Mouse (Mus musculus) granulocyte monocyte progenitor cell, adult 5-6 weeks (primary cell): ENCODE measurements around the gene Smyd2. TPM values are rescaled to one million over a fixed set of nuclear protein-coding genes. Genes with fewer than 3 reads are reported as not detected.

Experiments used
- ATAC-seq: replicated peaks from 2 replicates; pipeline ENCODE4 v1.8.0; 2016; ENCODE audit warnings: mild to moderate bottlenecking, moderate TSS enrichment, inconsistent platforms; ENCODE audit not compliant: poor library complexity, severe bottlenecking
- total RNA-seq, 2 experiments: library from RNA; stranded (forward) in 1 of 2; stranded (reverse) in 1 of 2; fragments of 200-712, 200-1000 nt in 1 of 2; fragments of >200 nt in 1 of 2; fragmentation: Nextera tagmentation in 1 of 2; gene quantifications; 2 replicates each; pipeline ENCODE4 v1.2.3; 2014 to 2017

The Smyd2 gene
- total RNA-seq, 2 experiments from 2014 or later: 72.5 to 97.8 TPM

DNA sequence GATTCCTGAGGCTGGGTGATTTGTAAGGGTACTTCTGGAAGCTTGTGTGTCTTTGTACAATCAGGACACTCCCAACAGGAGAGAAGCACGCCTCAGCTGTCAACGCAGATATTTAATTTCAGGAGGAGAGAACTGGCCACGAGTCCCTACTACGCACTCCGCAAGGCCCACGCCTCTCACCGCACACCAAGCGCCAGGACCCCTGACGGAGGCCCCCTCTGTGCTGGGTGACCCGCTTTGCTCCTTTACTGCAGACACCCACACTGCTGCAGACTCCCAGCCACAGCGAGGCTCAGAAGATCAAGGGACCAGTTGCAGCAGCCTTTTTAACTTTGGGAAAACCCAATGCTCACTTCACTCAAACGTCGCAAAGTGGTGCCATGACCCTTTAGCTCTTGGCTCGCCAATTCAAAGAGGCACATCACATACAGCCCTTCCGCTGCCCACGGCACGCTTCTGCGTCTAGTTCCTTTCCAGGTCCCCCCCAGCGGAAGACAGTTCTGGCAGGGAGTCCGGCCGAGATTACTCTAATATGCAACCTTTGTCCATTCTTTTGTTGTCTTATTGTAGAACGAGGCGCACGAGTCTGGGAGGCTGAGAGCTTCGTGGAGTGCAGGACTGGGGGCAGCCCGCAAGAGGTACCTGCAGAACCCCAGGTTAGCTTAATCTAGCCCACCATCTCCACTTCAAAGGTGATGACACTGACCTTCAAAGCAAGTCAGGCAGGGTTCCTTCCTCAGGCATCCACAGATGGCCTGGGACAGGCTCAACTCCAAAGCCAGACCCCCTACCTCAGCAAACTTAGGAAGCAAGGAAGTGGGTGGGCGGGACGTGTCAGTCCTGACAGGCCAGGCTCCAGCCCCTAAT lies 1.2 kb downstream of the Smyd2 start:
- peak; percentile 27 for ATAC-seq

DNA sequence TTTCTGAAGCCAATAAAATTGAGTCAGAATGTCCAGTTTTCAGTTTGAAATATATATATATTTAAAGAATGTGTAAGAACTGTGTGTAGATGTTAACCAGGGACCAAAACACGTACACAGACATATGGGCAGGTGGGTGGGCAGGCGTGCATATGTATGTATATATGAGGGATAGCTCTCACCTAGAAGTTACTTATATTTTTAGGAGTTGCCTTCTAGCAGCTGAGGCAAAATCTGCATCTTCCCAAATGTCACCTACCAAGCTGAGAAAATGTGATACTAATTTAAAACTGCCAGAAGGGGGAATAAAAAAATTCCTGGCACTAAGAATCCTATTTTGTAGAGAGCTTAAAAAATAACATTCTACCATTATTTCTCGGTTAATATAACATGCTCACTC lies 2.4 kb downstream of the Smyd2 start:
- no peak for ATAC-seq

DNA sequence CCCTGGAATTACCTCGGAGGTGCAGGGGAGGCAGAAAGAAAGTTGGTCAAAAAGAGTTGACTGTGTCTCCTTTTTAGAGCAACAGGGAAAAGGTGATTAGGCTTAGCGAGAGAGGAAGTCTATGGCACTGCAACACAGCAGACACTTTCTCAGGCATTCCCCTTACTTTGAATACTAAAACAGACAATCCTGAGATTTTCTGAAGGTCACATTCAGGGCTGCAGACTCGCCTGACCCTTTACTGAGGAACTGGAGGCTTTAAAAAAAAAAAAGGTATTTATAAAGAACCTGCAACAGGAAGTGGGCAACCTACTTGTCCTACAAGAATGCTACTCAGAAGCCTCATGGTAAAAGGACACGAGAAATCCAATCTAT lies 5.0 kb downstream of the Smyd2 start:
- ATAC-seq: no peak

DNA sequence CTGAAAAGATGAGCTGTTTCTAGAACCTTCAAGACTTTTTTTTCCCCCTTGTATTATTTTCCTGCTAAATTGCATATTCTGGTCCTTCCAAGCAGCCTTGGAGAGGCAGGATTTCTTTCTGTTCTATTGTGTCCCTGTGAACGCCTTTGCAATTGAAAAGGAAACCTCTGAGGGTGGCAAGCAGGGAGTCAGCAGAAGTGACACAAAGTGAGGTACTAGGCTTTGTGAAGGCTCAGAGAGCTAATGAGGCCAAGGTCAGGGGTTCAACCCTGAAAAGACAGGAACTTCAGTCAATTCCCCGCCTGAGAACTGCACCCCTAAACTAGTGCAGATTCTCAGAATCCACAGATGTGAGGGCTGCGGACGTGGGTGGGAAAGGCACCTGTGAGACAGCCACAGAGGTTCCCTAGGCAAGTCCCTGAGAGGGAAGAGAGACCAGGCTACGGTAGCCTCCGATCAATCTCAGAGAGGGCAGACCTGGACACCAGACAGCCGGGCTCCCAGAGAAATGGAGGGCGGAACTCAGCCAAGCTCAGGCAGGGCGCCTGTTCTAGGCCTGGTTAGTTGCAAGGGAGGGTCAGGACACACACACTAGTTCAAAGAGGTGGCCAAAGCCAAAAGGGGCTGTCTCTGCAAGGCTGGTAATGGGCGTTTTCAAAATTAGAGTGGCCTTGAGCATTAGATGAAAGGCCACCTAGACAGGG lies 5.6 kb downstream of the Smyd2 start:
- ATAC-seq: no peak

GRCm38 (mm10) chr1:189913093-189913760 lies 8.9 kb downstream of the Smyd2 start:
- ATAC-seq: no peak

DNA sequence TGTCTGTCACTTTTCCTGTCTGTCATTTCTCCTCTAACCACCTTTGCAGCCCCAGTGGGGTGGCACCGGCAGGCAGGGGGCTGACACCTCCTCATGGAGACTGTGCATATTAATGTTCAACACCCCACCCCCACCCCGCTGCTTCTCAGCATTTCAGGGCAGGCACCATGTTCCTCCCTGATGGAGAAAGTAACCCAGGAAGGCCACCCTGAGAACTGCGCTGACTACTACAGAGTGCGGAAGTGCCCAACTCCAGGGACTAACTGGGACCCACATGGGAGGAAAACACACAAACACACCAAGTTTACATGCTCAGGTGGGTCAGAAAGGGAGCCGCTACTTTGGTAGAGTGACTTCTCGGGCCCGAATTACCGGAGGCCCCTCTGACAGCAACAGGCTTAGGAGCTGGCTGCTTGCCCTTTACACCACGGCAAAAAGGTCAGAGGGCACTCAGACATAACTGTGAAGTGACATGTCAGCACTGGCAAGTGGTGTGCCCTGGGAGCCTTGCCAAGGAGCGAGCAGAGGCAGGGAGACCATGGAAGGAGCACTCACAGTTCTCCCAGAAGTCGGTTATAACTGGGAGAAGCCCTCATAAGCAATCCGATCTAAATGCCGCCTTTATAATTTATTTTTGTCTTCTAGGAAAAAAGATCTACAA lies 11.3 kb downstream of the Smyd2 start:
- no peak for ATAC-seq

GRCm38 (mm10) chr1:189903169-189903568 lies 19.0 kb downstream of the Smyd2 start:
- no peak for ATAC-seq

DNA sequence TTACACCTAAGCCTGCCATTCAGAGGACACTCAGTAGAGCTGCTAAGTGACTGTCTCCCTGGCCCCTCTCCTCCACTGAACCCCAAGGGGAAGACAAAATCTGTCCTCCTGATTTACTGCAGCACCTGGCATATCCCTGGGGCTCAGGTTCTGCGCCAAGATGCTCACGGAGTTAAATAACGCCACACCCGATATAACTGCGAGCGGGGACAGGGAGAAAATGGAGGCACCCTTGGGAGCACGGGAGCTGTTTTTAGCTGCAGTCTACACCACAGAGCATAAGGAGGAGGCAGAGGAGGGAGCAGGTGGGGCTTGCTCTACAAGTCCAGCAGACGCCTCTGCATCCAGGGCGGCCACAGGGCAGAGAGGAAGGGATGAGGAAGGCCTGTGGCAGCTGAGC lies 19.8 kb downstream of the Smyd2 start:
- ATAC-seq: no peak

DNA sequence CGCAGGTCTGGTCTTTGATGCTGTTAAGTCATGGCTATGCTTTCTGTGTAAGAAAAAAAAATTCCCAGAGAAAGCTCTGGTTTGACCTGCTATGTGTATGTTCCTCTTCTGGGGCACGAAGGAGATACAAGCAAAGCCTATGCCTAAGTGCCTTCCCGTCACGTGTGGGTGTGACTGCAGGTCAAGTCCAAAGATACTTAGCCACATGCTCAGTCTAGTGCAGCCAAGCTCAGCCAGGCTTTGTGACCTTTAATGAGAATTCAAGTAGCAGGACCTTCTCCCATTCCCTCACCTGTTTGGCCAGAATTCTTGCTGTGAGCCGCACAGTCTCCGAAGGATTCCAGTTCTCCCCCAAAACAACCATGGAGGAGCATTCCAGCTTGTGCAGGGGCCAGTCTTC lies 22.6 kb downstream of the Smyd2 start:
- ATAC-seq: no peak

DNA sequence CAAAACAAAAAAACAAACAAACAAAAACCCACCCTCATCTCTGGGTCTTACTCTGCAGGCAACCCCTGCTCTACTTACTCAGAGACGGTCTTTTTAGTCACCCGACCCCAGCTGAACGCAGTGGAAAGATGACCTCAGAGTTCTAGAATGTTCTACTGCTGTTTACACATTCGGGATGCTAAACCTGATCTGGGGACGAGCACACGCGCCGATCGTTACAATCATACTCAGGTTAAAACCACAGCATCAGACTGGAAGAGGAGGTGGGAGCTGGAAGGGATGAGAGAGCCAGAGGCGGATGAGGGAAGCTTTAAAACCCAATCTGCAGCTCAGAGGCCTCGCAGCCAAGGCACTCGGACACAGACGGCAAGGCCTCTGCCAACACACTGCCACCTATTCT lies 23.5 kb downstream of the Smyd2 start:
- no peak for ATAC-seq

DNA sequence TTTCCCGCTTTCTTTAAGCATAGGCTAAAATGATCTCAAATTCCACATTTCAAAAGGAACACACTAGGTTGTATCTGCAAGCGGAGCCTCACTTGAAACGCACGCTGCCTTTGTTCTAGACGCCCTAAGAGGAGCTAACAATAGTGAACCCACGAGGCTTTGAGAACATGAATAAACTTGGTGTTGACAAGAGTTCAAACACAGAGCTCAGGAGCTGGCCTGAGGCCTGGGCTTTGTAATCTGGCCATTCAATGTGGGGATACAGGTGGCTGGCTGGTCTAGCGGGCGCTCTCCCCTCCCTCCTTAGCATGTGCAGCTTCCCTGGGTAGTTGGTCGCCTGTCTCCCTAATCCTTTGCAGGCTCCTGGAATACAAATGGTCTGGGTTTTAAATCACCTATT lies 24.3 kb downstream of the Smyd2 start:
- no peak for ATAC-seq

- ATAC-seq: no peak
Measured at GRCm38 (mm10) chr1:189894191-189894590, 28.0 kb downstream of the Smyd2 start.

- ATAC-seq: no peak
Measured at GRCm38 (mm10) chr1:189888749-189889148, 33.4 kb downstream of the Smyd2 start.

DNA sequence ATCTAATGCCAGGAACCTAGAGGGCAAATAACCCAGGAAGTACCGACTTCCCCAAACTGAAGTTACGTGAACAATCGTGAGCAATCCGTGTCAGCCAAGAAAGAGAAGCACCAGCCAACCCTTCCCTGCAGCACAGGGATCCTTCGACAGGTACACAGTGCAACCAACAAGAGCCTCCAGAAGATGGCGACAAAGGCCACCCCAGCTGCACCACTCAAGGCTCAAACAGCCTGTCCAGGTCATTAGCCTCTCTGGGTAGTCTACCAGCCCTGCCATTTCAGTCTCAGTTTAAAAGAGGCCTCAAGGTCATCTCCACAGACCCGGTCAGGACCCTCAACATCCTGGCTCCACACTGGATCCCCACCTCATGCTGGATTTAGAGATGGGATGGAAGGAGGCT lies 34.6 kb downstream of the Smyd2 start:
- ATAC-seq: peak; percentile 81

DNA sequence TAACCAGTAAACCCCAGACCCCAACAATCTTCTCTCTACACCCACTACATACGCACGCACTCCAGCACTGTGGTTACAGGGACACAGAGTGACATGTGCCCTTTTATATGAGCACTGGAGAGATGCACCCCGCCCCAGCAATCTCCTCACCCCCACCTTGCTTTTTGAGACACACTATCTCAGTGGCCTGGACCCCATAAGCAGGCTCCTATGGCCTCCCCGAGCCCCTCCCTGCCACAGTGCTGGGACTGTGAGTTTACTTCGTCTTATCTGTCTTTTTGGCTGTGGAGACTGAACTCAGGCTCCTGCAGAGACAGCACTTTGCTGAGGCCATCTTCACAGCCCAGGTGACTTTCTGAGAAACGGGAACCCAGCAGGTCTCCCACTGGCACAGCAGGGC lies 36.2 kb downstream of the Smyd2 start:
- no peak for ATAC-seq

GRCm38 (mm10) chr1:189884951-189885350 lies 37.2 kb downstream of the Smyd2 start:
- no peak for ATAC-seq

- peak; percentile 59 for ATAC-seq
Measured at GRCm38 (mm10) chr1:189883531-189884170, 38.5 kb downstream of the Smyd2 start.

DNA sequence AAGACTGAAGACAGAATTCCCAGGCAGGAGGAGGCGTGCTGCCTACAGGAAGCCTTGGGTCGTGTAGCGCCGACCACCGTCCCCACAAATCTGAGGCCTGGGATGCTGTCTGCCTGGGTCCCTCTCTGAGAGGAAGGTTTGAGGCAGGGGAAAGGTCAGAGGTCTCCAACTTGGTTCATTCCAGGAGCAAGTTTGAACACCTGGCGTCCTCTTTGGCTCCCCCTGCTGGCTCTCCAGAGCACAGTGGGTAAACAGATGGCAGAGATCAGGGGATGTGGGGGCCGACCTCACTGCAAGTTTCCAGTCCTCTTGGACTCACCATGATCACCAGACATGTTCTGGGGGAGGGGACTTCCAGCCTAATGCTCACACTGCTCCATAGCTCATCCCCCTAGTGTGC lies 39.3 kb downstream of the Smyd2 start:
- peak; percentile 41 for ATAC-seq

DNA sequence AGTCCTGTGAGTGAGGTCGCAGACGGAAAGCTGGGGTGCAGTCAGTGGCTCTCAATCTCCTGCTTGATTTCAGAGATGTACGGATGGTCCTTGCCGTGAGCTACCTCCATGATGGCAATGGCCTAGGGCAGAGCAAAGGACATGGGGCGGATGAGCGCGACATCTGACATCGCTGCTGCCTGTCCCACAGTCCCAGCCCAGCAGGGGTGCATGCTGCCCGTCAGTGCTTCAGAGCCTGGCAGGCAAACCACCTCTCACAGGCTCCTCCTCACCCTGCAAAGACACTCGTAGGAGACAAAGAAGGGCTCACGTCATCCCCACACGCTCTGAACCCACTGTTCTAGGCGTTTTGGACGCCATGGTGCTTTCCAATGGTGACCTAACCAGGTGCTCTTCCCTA lies 41.4 kb downstream of the Smyd2 start:
- ATAC-seq: no peak

DNA sequence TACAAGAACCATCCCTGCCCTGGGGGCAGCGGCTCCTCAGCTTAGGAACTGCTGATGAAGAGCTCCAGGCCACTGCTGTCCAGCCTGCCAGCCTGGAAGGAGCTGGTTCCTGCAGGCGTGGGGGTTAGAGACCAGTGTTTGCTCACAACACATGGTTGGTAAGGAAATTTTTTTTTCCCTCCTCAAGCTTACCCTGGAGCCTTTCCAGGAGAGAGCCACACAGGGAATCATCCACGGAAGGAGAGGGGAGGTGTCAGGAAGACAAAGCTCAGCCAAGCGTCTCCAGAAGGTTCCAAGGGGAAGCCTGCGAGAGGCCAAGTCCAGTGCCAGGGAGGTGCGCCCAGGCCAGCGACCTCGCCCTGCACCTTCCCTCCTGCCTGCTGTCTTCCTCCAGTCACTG lies 42.2 kb downstream of the Smyd2 start:
- no peak for ATAC-seq
